Mouse (Mus musculus) kidney, adult 18-20 months (tissue): ENCODE data around the gene Gm4969.
"Not testable (repeated sequence)": the region's sequence is repeated elsewhere in the genome, so short reads cannot be mapped to it uniquely, and the experiment has no call there.

Experiments used
- DNase-seq: peaks from one replicate; pipeline ENCODE4 v3.0.0; 2021

Gm4969 gene

GRCm38 (mm10) chr7:19118028-19118771 is at the start of gene Gm4969:
Gene Gm4969, minus strand, starts transcription at chr7:19118368.
- peak; percentile 53 for DNase-seq

DNA sequence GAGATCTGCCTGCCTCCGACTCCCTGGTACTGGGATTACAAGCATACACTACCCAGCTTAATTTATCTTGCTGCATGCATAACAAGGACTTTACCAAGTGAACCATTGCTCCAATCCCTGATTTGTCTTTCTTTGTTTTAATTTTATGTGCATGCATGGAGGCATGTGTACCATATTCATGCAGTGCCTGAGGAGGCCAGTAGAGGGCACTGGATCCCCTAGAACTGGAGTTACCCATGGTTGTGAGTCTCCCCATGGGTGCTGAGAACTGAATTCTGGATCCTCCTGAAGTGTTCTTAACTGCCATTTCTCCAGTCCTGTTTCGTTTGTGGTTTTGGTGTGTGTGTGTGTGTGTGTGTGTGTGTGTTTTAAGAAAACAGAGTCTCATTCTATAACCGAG is 48.8 kb upstream of the Gm4969 start:
- no peak for DNase-seq

DNA sequence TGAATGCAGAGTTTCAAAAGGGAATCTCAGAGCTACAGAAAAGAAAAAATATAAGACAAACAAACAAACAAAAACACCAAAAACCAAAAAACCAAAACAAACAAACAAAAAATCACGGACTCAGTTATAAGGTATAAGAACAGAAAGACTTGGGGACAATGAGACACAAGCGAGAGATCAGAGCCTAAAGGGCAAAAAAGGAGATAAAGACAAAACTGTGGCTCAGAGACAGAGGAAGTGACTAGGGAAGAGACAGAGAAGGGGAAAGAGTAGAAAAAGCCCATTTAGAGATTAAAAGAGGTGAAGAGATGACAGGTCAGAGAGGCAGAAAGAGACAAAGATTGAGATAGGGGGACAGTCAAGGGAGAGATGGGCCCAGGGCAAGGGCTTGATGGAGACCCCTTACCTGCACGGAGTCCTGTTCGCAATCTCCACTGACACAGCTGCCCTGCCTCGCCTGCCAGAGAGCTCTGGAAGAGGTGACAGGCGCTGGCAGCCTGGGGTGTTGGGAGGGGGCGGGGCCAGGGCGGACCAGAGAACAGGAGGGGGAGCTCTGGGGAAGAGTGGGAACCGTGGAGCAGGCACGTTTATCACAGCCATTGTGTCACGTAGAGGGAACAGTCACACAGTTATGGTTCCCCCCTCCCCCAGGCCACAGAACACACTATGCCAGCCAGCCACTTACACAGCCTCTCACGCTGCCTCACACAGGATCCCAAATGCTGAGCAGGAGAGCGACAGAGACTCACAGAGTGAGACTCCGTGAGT is 47.7 kb upstream of the Gm4969 start, which contains the start of gene Gipr:
Gene Gipr, minus strand, starts transcription at position 472 of the 768 bp plus-strand sequence.
- DNase-seq = no peak

GRCm38 (mm10) chr7:19164978-19165377 is 46.8 kb upstream of the Gm4969 start:
- DNase-seq = no peak

- peak; percentile 33 for DNase-seq
These were observed 46.0 kb upstream of the Gm4969 start for GRCm38 (mm10) chr7:19164189-19164588.

- no peak for DNase-seq
These were observed 45.6 kb upstream of the Gm4969 start for GRCm38 (mm10) chr7:19163752-19164151.

DNA sequence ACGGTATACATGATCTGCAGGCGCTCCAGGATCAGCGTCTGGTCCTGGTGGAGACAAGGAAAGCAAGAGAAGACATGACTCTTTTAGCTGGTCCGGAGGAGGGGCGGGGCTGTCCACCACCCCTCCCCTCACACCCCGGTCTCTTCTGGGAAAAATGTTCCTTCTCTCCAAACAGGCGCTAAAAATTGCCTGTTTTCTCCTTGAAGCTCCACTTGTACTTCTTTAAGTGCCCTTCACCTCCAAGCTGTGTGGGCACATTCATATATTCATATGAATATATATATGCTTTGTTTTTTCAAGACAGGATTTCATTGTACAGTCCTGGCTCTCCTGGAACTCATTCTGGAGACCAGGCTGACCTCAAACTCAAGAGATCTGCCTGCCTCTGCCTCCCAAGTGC is 44.8 kb upstream of the Gm4969 start:
- no peak for DNase-seq

- peak; percentile 19 for DNase-seq
These were observed 41.9 kb upstream of the Gm4969 start for GRCm38 (mm10) chr7:19160115-19160514.

GRCm38 (mm10) chr7:19159411-19159810 is 41.2 kb upstream of the Gm4969 start:
- DNase-seq = no peak

DNA sequence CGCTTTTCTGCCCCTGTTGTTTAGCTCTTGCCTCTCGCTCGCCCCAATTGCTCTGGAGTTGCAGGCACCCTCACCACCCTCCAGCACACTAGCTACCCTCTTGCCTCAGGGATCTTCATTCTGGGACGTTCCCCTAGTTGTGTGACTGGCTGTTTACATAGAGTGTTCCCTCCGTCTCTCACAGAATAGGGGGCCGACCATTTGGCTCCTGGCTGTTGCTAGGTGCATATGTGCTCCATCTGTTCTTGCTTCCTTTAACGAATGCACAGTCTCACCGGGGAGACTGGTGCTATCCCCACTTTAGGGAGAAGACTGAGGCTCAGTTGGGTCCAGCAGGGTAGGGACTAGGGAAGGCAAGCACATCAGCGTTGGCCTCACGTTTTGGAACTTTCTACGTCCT is 40.4 kb upstream of the Gm4969 start:
- no peak for DNase-seq

- peak; percentile 93 for DNase-seq
These were observed 39.1 kb upstream of the Gm4969 start for GRCm38 (mm10) chr7:19157160-19157800.

DNA sequence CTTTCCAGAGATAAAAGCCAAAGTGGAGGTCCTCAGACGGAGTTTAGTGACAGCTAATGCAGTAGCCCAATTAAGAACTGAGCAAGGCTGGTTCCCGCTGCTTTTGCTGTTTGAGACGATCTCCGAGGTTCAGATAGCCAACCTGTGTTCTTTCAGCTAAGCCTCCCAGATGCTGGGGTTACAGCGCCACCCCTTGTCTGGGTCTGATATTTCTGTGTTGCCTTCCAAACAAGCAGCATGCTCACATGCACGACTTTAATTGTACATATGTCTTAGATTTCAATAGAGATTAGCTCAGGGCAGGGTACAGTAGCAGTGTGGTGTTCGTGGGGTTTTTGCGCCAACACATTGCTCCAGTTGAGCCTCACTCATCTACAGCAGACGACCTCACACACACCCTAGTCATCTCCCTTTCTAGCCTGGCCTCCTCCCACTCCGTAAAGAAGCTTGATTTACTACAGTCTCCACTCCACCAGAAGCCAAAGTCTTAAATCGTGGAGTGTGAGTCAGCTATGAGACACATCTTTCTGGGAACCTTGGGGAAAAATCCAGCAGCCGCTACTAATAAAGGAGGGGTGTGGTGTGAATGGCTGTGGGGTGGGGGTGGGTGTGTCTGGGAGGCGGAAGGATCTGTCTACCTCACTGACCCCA is 37.8 kb upstream of the Gm4969 start:
- DNase-seq = no peak

DNA sequence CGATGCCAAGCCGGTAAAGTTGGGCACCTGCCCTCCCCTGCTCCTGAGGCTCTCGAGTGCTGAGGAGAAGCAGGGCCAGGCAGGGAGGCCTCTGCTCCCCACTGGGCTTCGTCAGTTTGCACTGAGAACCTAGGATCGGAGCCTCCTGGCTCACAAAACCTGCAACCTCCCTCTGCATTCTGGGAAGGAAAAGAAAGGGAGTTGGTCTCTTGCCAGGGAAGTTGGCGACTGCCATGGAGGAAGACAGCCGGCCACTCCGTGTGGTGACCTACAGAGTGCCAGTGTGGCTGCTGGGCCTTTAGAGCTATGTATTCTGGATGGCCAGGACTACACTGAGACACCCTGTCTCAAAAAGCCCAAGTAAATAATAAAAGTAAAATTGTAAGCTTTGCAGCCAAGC is 36.6 kb upstream of the Gm4969 start:
- DNase-seq = no peak

- not testable (repeated sequence) for DNase-seq
These were observed 33.0 kb upstream of the Gm4969 start for GRCm38 (mm10) chr7:19151121-19151520.

DNA sequence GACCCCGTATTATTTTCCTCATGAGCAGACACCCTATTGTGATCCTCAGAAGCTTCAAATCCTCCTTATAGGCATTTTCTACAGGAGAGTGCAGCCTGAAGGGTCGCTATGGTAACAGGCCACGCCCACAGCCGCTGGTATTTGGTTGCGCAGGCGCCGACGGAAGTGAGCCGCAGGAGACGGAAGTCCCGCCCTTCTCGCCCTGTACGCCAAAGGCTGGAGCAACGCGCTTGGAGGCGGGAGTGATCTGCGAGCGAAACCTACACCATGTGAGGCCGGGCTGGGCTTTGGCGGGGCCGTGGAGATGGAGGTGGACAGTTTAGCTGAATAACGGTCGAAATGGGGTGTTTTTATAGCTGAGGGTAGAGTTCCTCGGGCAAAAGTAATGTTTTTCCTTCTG is 31.5 kb upstream of the Gm4969 start, which contains the start of gene Snrpd2:
Gene Snrpd2, plus strand, starts transcription at position 97 of the 400 bp plus-strand sequence.
- peak; percentile 98 for DNase-seq

- peak; percentile 98 for DNase-seq
These were observed 30.8 kb upstream of the Gm4969 start, which contains the start of gene Qpctl for GRCm38 (mm10) chr7:19148875-19149541. Gene Qpctl, minus strand, starts transcription at chr7:19149291.

DNA sequence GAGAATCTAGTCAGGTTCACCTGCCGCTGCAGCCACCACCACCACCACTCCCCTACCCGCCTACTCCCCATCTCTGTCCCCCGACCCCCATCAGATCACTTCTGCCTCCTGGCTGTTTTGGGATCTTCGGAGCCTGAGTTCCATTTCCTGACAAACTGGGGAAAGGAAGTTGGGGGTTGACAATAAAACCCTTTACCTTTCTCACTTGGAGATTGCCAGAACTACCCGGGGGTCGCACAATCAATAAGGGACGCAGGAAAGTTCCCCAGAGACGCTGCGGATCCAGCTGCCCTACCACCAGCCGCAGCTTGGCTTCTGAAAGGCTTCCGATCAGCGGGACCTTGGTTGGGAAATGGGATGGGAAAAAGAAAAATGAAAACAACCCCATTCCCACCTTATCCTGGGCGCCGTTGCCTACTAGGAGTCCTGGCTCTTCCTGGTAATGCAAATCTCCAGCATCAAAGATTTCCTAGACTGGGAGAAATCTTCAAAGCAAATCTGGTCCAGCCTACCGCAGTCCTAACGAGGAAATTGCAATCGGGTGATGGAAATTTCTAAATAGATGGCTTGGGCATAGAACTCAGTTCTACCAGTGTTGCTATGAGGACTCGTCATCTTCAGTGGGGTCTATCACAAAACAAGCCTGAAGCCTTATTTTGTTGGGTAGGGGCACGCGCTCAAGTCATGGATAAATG is 30.2 kb upstream of the Gm4969 start:
- DNase-seq = no peak

- DNase-seq = no peak
These were observed 29.4 kb upstream of the Gm4969 start for GRCm38 (mm10) chr7:19147497-19148045.

DNA sequence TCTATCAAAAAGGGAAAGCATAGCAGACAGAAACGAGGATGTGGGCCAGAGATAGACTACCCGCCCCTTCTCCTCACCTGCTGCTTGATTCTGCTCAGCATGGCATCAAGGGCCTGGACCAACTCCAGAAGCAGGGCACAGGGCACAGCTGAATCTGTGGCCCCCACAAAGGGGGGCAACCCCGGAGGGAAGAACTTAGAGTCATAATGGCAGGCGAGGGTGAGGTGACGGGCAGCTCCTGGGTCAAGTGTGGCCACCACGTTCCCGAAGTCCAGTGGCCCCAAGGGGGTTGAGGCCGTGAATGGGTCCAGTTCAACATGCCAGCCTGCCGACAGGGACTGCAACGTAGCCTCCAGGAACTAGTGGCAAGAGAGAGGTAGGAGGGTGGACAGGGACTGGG is 28.6 kb upstream of the Gm4969 start:
- no peak for DNase-seq

GRCm38 (mm10) chr7:19137380-19137779 is 19.2 kb upstream of the Gm4969 start:
- DNase-seq = peak; percentile 58

DNA sequence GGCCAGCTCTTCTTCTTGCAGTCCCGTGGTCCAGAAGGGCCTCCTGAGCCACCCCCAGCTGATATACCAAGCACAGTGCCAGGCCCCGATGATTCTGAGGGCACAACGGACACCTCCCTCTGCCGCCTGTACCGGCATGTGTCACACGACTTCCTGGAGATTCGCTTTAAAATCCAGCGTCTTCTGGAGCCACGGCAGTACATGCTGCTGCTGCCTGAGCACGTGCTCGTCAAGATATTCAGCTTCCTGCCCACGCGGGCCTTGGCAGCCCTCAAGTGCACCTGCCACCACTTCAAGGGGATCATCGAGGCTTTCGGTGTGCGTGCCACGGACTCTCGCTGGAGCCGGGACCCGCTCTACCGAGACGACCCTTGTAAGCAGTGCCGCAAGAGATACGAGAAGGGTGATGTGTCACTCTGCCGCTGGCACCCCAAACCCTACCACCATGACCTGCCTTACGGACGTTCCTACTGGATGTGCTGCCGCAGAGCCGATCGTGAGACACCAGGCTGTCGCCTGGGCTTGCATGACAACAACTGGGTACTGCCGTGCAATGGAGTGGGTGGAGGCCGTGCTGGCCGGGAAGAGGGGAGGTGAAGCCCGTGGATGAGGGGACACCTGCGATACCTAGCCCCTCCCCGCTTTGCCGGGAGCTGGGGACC is 18.6 kb upstream of the Gm4969 start:
- DNase-seq = no peak
